Mouse (Mus musculus): Measurements from ENCODE around the gene Pemt. TPM values are rescaled to one million over a fixed set of nuclear protein-coding genes. Genes with fewer than 3 reads are reported as not detected.

Gene Pemt
- polyA plus RNA-seq, 1 experiment from 2014 or later, result 6.1 TPM

GRCm38 (mm10) chr11:60027913-60028875, 18.1 kb downstream of the Pemt start:
- ATAC-seq (ENCODE audit: insufficient number of reproducible peaks, low FRiP score, low TSS enrichment, low read depth) (no peak), DNase-seq (ENCODE audit: low spot score) (no peak)
- no peaks in the 10 kb centered on the region for H3K36me3 ChIP-seq (ENCODE audit: control insufficient read depth, insufficient read depth, low read length)
- H3K4me1 ChIP-seq (ENCODE audit: control insufficient read depth, insufficient read depth, low read length), result no peaks in the 10 kb centered on the region
- no peaks in the 10 kb centered on the region for H3K9me3 ChIP-seq (ENCODE audit: control insufficient read depth, low read length)
- no peak overlapping the region for H3K4me2 ChIP-seq (ENCODE audit: low read depth, severe bottlenecking)
- H3K27ac ChIP-seq (replicated peaks; ENCODE audit: low read depth, low read length), result no peak overlapping the region
- no peak overlapping the region for H3K4me3 ChIP-seq (ENCODE audit: low read depth, low read length)
- H3K9ac ChIP-seq (ENCODE audit: low read length), result no peak overlapping the region
- H3K27me3 ChIP-seq (ENCODE audit: control insufficient read depth, insufficient read depth, low read length), result no peaks in the 10 kb centered on the region
- 77% methylated on average over 10 of the region's 10 CpGs for WGBS

GRCm38 (mm10) chr11:60027272-60027671, 19.0 kb downstream of the Pemt start:
- Histone ChIP-seq H3K4me3 (ENCODE audit: low read depth, low read length) (no peak overlapping the region), H3K4me2 (ENCODE audit: low read depth, severe bottlenecking) (no peak overlapping the region), H3K27ac (replicated peaks; ENCODE audit: low read depth, low read length) (no peak overlapping the region), H3K9me3 (ENCODE audit: control insufficient read depth, low read length) (no peaks in the 10 kb centered on the region), H3K4me1 (ENCODE audit: control insufficient read depth, insufficient read depth, low read length) (no peaks in the 10 kb centered on the region), H3K9ac (ENCODE audit: low read length) (no peak overlapping the region), H3K36me3 (ENCODE audit: control insufficient read depth, insufficient read depth, low read length) (no peaks in the 10 kb centered on the region), H3K27me3 (ENCODE audit: control insufficient read depth, insufficient read depth, low read length) (no peaks in the 10 kb centered on the region)
- no peak for ATAC-seq (ENCODE audit: insufficient number of reproducible peaks, low FRiP score, low TSS enrichment, low read depth)
- WGBS, result 6% methylated on average over 2 of the region's 2 CpGs
- DNase-seq (ENCODE audit: low spot score), result peak; percentile 86

- Histone ChIP-seq H3K9me3 (ENCODE audit: control insufficient read depth, low read length) (no peaks in the 10 kb centered on the region), H3K27me3 (ENCODE audit: control insufficient read depth, insufficient read depth, low read length) (no peaks in the 10 kb centered on the region), H3K4me2 (ENCODE audit: low read depth, severe bottlenecking) (no peak overlapping the region), H3K9ac (ENCODE audit: low read length) (no peak overlapping the region), H3K27ac (replicated peaks; ENCODE audit: low read depth, low read length) (no peak overlapping the region), H3K4me3 (ENCODE audit: low read depth, low read length) (no peak overlapping the region), H3K4me1 (ENCODE audit: control insufficient read depth, insufficient read depth, low read length) (no peaks in the 10 kb centered on the region), H3K36me3 (ENCODE audit: control insufficient read depth, insufficient read depth, low read length) (no peaks in the 10 kb centered on the region)
- ATAC-seq (ENCODE audit: insufficient number of reproducible peaks, low FRiP score, low TSS enrichment, low read depth), result no peak
- WGBS, result 78% methylated on average over 5 of the region's 5 CpGs
- no peak for DNase-seq (ENCODE audit: low spot score)
Observed at GRCm38 (mm10) chr11:60026166-60026565, 20.1 kb downstream of the Pemt start.

- no peaks in the 10 kb centered on the region for H3K27me3 ChIP-seq (ENCODE audit: control insufficient read depth, insufficient read depth, low read length)
- H3K4me1 ChIP-seq (ENCODE audit: control insufficient read depth, insufficient read depth, low read length), result no peaks in the 10 kb centered on the region
- H3K4me3 ChIP-seq (ENCODE audit: low read depth, low read length), result no peak overlapping the region
- H3K9me3 ChIP-seq (ENCODE audit: control insufficient read depth, low read length), result no peaks in the 10 kb centered on the region
- H3K4me2 ChIP-seq (ENCODE audit: low read depth, severe bottlenecking), result no peak overlapping the region
- H3K27ac ChIP-seq (replicated peaks; ENCODE audit: low read depth, low read length), result no peak overlapping the region
- no peak overlapping the region for H3K9ac ChIP-seq (ENCODE audit: low read length)
- 83% methylated on average over 6 of the region's 6 CpGs for WGBS
- no peak for DNase-seq (ENCODE audit: low spot score)
- no peaks in the 10 kb centered on the region for H3K36me3 ChIP-seq (ENCODE audit: control insufficient read depth, insufficient read depth, low read length)
- no peak for ATAC-seq (ENCODE audit: insufficient number of reproducible peaks, low FRiP score, low TSS enrichment, low read depth)
Observed at GRCm38 (mm10) chr11:60021201-60021600, 25.1 kb downstream of the Pemt start.

GRCm38 (mm10) chr11:60016726-60017125, 29.6 kb downstream of the Pemt start:
- ATAC-seq (ENCODE audit: insufficient number of reproducible peaks, low FRiP score, low TSS enrichment, low read depth), result no peak

GRCm38 (mm10) chr11:60011516-60011915, 34.8 kb downstream of the Pemt start:
- Histone ChIP-seq H3K27me3 (ENCODE audit: control insufficient read depth, insufficient read depth, low read length) (no peaks in the 10 kb centered on the region), H3K9ac (ENCODE audit: low read length) (no peak overlapping the region), H3K4me1 (ENCODE audit: control insufficient read depth, insufficient read depth, low read length) (no peaks in the 10 kb centered on the region), H3K4me2 (ENCODE audit: low read depth, severe bottlenecking) (no peak overlapping the region), H3K27ac (replicated peaks; ENCODE audit: low read depth, low read length) (no peak overlapping the region), H3K9me3 (ENCODE audit: control insufficient read depth, low read length) (no peaks in the 10 kb centered on the region), H3K4me3 (ENCODE audit: low read depth, low read length) (no peak overlapping the region), H3K36me3 (ENCODE audit: control insufficient read depth, insufficient read depth, low read length) (no peaks in the 10 kb centered on the region)
- ATAC-seq (ENCODE audit: insufficient number of reproducible peaks, low FRiP score, low TSS enrichment, low read depth) (no peak), DNase-seq (ENCODE audit: low spot score) (no peak)
- 84% methylated on average over 3 of the region's 3 CpGs for WGBS

More at GRCm38 (mm10) chr11:60016726-60017125, 29.6 kb downstream of the Pemt start:
- Histone ChIP-seq H3K9me3 (ENCODE audit: control insufficient read depth, low read length) (no peaks in the 10 kb centered on the region), H3K9ac (ENCODE audit: low read length) (no peak overlapping the region), H3K4me1 (ENCODE audit: control insufficient read depth, insufficient read depth, low read length) (no peaks in the 10 kb centered on the region), H3K27ac (replicated peaks; ENCODE audit: low read depth, low read length) (no peak overlapping the region), H3K36me3 (ENCODE audit: control insufficient read depth, insufficient read depth, low read length) (no peaks in the 10 kb centered on the region), H3K4me2 (ENCODE audit: low read depth, severe bottlenecking) (no peak overlapping the region), H3K4me3 (ENCODE audit: low read depth, low read length) (no peak overlapping the region), H3K27me3 (ENCODE audit: control insufficient read depth, insufficient read depth, low read length) (no peaks in the 10 kb centered on the region)
- DNase-seq (ENCODE audit: low spot score), result no peak
- WGBS, result 33% methylated on average over 4 of the region's 4 CpGs

GRCm38 (mm10) chr11:60009451-60009850, 36.8 kb downstream of the Pemt start:
- no peak overlapping the region for H3K27ac ChIP-seq (replicated peaks; ENCODE audit: low read depth, low read length)
- no peaks in the 10 kb centered on the region for H3K27me3 ChIP-seq (ENCODE audit: control insufficient read depth, insufficient read depth, low read length)
- no peak overlapping the region for H3K4me2 ChIP-seq (ENCODE audit: low read depth, severe bottlenecking)
- no peaks in the 10 kb centered on the region for H3K9me3 ChIP-seq (ENCODE audit: control insufficient read depth, low read length)
- no peaks in the 10 kb centered on the region for H3K4me1 ChIP-seq (ENCODE audit: control insufficient read depth, insufficient read depth, low read length)
- 81% methylated on average over 3 of the region's 3 CpGs for WGBS
- no peak for ATAC-seq (ENCODE audit: insufficient number of reproducible peaks, low FRiP score, low TSS enrichment, low read depth)
- no peak for DNase-seq (ENCODE audit: low spot score)
- no peaks in the 10 kb centered on the region for H3K36me3 ChIP-seq (ENCODE audit: control insufficient read depth, insufficient read depth, low read length)
- H3K9ac ChIP-seq (ENCODE audit: low read length), result no peak overlapping the region
- no peak overlapping the region for H3K4me3 ChIP-seq (ENCODE audit: low read depth, low read length)

- ATAC-seq (ENCODE audit: insufficient number of reproducible peaks, low FRiP score, low TSS enrichment, low read depth), result no peak
- Histone ChIP-seq H3K9me3 (ENCODE audit: control insufficient read depth, low read length) (no peaks in the 10 kb centered on the region), H3K4me3 (ENCODE audit: low read depth, low read length) (no peak overlapping the region), H3K9ac (ENCODE audit: low read length) (no peak overlapping the region), H3K27me3 (ENCODE audit: control insufficient read depth, insufficient read depth, low read length) (no peaks in the 10 kb centered on the region), H3K27ac (replicated peaks; ENCODE audit: low read depth, low read length) (no peak overlapping the region), H3K4me1 (ENCODE audit: control insufficient read depth, insufficient read depth, low read length) (no peaks in the 10 kb centered on the region), H3K4me2 (ENCODE audit: low read depth, severe bottlenecking) (no peak overlapping the region), H3K36me3 (ENCODE audit: control insufficient read depth, insufficient read depth, low read length) (no peaks in the 10 kb centered on the region)
- no peak for DNase-seq (ENCODE audit: low spot score)
- WGBS, result 76% methylated on average over 3 of the region's 3 CpGs
Observed at GRCm38 (mm10) chr11:60005866-60006265, 40.4 kb downstream of the Pemt start.
